Mouse (Mus musculus) lung, embryonic 14.5 days (tissue): ENCODE measurements around the gene Txnrd2. TPM values are rescaled to one million over a fixed set of nuclear protein-coding genes. Genes with fewer than 3 reads are reported as not detected.

ENCODE experiments used
- ATAC-seq: fragments of 200-750 bp; cut with Nextera tagmentation; 2 replicates; pipeline ENCODE4 v1.8.0; 2017; ENCODE audit warnings: mild to moderate bottlenecking, moderate TSS enrichment, moderate library complexity; ENCODE audit not compliant: insufficient read depth
- DNase-seq: peaks from one replicate; pipeline ENCODE4 v3.0.0-alpha.2; 2015
- H3K27ac ChIP-seq: fragments of 300-500 bp; sonication (generic); 2 replicates; pipeline ENCODE4 v1.5.1; 2014; ENCODE audit warnings: low read depth, mild to moderate bottlenecking, moderate library complexity
- H3K27me3 ChIP-seq: fragments of 300-500 bp; sonication (generic); 2 replicates; pipeline ENCODE4 v1.6.1; 2014; ENCODE audit warnings: low read length, control low read depth; ENCODE audit not compliant: insufficient read depth
- H3K36me3 ChIP-seq: fragments of 300-500 bp; sonication (generic); 2 replicates; pipeline ENCODE4 v1.6.1; 2014; ENCODE audit warnings: control low read depth; ENCODE audit not compliant: insufficient read depth
- H3K4me1 ChIP-seq: fragments of 300-500 bp; sonication (generic); 2 replicates; pipeline ENCODE4 v1.6.1; 2014; ENCODE audit warnings: antibody characterized with exemption, control low read depth; ENCODE audit not compliant: insufficient read depth
- H3K4me2 ChIP-seq: fragments of 300-500 bp; sonication (generic); 2 replicates; pipeline ENCODE4 v1.6.1; 2014; ENCODE audit warnings: mild to moderate bottlenecking
- H3K4me3 ChIP-seq: fragments of 300-500 bp; sonication (generic); 2 replicates; pipeline ENCODE4 v1.5.1; 2014; ENCODE audit warnings: low read depth, low read length
- H3K9ac ChIP-seq: fragments of 300-500 bp; sonication (generic); 2 replicates; pipeline ENCODE4 v1.6.1; 2014
- H3K9me3 ChIP-seq: fragments of 300-500 bp; sonication (generic); 2 replicates; pipeline ENCODE4 v1.6.1; 2016; ENCODE audit warnings: low read depth, low read length, control low read depth
- CTCF ChIP-seq: IDR thresholded peaks from 2 replicates; pipeline ENCODE4 v1.5.1; 2016; ENCODE audit warnings: antibody characterized with exemption, low read depth
- WGBS: fragments of 180-500 bp; shearing (Covaris S2); extraction: QIAGEN DNeasy Blood & Tissue Kit; methylation state at CpG from one replicate; pipeline ENCODE4 v1.1.7; 2014; 5-methylcytosine and 5-hydroxymethylcytosine counted together
- polyA plus RNA-seq: library from polyadenylated mRNA; unstranded; fragments of >200 nt; fragmentation: Nextera tagmentation; extraction: Ambion mirVana; gene quantifications from 2 replicates; pipeline ENCODE4 v1.2.1, GENCODE M21; 2014

Gene Txnrd2
- polyA plus RNA-seq, 1 experiment from 2014 or later, result 21.5 TPM

DNA sequence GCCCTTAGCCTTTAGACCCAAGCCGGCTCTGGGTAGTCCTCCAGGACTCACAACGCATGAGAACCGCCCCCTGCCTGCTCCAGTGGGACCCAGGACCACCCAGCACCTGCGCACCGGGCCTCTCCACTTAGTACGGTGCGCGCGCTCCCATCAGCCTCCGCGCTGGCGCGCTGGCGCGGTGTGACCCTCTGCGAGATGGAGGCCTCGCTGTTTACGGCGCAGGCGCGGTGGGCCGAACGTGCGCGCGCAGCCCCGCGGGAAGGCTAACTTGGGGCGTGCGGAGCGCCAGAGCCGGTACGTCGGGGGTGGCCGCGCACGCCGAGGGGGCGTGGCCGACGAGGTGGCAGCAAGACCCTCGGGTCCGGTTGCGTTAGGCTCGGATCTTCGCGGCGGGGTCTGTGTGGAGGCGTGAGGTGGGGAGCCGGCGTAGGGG lies 72.4 kb downstream of the Txnrd2 start, which contains the start of the genes Gnb1l and Rtl10:
TSS of gene Gnb1l (plus strand) at position 156 of the 433 bp plus-strand sequence.
TSS of gene Rtl10 (plus strand) at position 344 of the 433 bp plus-strand sequence.
- ATAC-seq (peak; percentile 97), DNase-seq (peak; percentile 98)
- Histone ChIP-seq H3K4me1 (peaks cover 5% of the 10 kb centered on the region; the same call in 1 of the 2 replicates), H3K9me3 (no peaks in the 10 kb centered on the region), H3K9ac (peak within 1 kb of the TSS; percentile 78), H3K36me3 (peaks cover 26% of the 10 kb centered on the region), H3K4me3 (peak within 1 kb of the TSS; percentile 74), H3K27ac (peak within 1 kb of the TSS; percentile 89), H3K4me2 (peak within 1 kb of the TSS; percentile 77), H3K27me3 (no peaks in the 10 kb centered on the region)
- WGBS, result under 1% methylated on average over 48 of the region's 51 CpGs
- no peak for TF ChIP-seq CTCF

DNA sequence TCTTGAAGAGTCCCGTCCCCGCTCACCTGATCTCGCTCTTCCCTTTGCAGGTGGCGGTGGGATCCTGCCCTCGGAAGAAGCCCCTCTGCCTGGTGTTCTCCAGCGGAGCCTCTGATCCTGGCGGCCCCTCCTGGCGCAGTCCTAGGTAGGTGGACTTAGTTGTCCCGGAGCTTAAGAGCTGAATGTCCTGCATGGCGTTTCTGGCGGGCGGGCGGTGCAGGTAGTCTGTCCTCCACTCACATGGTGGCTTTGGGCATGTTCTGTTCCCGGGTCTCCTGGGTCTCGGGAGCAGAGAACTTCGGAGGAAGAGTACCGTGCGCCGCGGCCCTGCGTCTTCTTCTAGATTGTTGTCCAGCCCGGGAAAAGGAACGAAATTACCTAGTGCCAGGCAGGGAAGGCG lies 72.8 kb downstream of the Txnrd2 start:
- Histone ChIP-seq H3K27ac (peak overlapping the region; percentile 55; the same call in 1 of the 2 replicates), H3K9ac (peak overlapping the region; percentile 78), H3K9me3 (no peaks in the 10 kb centered on the region), H3K4me1 (peaks cover 5% of the 10 kb centered on the region; the same call in 1 of the 2 replicates), H3K4me3 (peak overlapping the region; percentile 74), H3K4me2 (peak overlapping the region; percentile 77), H3K27me3 (no peaks in the 10 kb centered on the region), H3K36me3 (peaks cover 29% of the 10 kb centered on the region)
- no peak for TF ChIP-seq CTCF
- DNase-seq (no peak), ATAC-seq (no peak)
- 0% methylated on average over 24 of the region's 24 CpGs for WGBS

- Histone ChIP-seq H3K4me3 (no peak overlapping the region), H3K27me3 (no peaks in the 10 kb centered on the region), H3K9ac (no peak overlapping the region), H3K9me3 (no peaks in the 10 kb centered on the region), H3K4me2 (no peak overlapping the region), H3K36me3 (peaks cover 29% of the 10 kb centered on the region), H3K4me1 (peaks cover 5% of the 10 kb centered on the region; the same call in 1 of the 2 replicates), H3K27ac (no peak overlapping the region)
- no peak for DNase-seq
- 96% methylated on average over 6 of the region's 6 CpGs for WGBS
- no peak for ATAC-seq
- TF ChIP-seq CTCF, result no peak
Observed at GRCm38 (mm10) chr16:18501531-18501930, 75.3 kb downstream of the Txnrd2 start.

DNA sequence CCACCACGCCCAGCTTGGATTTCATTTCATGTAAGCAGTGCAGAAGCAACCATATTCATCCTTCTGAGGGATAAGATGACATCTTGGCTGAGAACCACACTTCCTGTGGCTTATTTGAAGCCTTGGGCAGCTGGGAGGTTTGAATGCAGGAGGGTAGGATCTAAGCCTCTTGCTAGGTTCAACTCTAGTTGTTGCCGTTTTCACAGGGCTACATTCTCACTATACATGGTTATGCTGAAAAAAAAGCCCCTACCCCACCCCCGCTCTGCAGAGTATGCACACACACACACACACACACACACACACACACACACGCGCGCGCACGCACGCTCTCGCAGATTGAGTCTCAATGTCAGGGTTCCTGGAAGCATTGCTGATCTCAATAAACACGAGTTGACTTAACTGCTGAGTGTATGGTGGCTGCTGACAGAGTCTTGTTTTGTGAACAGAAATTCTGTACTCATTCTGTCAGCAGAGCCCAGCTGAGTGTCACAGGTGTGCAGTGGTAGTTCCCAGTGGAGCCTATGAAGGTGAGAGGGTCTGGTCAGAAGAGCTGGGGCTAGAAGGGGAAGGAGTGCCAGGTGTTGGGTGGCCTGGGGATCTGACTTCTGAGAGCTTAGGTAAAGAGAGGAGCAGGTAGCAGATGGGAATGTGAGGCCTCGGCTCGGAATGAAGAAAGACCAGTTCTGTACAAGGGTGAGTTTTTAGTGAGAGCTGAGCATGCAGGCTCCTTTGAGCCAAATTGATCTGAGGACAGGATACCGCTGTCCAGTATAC lies 77.6 kb downstream of the Txnrd2 start:
- no peaks in the 10 kb centered on the region for H3K27me3 ChIP-seq
- DNase-seq, result peak; percentile 34
- H3K9ac ChIP-seq, result no peak overlapping the region
- H3K27ac ChIP-seq, result peak overlapping the region; percentile 10; the same call in 1 of the 2 replicates
- H3K36me3 ChIP-seq, result peaks cover 29% of the 10 kb centered on the region
- no peak overlapping the region for H3K4me3 ChIP-seq
- no peaks in the 10 kb centered on the region for H3K9me3 ChIP-seq
- no peak for TF ChIP-seq CTCF
- H3K4me2 ChIP-seq, result no peak overlapping the region
- 75% methylated on average over 14 of the region's 14 CpGs for WGBS
- no peaks in the 10 kb centered on the region for H3K4me1 ChIP-seq
- peak; percentile 58; the same call in 1 of the 2 replicates for ATAC-seq

DNA sequence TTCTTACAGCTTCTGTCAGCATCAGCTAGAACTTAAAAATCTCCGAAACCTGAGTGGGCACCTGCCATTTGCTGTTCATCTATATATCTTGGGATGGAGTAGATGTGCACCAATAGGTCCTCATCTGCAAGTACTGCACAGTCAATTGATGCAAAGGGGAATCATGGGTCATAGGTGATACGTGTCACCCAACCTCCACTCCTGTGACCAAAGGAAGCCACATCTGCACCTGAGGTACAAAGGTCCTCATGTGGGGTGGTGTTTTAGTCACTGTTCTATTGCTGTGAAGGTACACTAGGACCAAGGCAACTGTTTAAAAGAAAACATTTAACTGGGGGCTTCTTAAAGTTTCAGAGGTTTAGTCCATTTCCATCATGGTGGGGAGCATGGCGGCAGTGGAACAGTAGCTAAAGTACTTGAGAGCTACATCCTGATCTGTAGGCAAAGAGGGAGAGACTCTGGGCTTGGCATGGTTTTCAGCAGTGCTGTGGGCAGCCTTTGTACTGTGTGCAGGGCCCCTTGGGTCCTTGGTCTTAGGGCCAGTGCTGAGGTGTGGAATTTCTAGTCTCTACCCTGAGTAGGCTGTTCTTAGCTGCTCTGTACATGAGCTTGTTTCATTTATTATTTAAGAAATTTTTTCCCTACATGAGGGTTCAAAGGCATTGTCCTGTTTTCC lies 80.5 kb downstream of the Txnrd2 start:
- Histone ChIP-seq H3K27ac (no peak overlapping the region), H3K4me2 (no peak overlapping the region), H3K9me3 (no peaks in the 10 kb centered on the region), H3K4me3 (no peak overlapping the region), H3K4me1 (no peaks in the 10 kb centered on the region), H3K36me3 (peaks cover 16% of the 10 kb centered on the region), H3K9ac (no peak overlapping the region), H3K27me3 (no peaks in the 10 kb centered on the region)
- TF ChIP-seq CTCF, result no peak
- ATAC-seq (no peak), DNase-seq (no peak)
- 93% methylated on average over 3 of the region's 3 CpGs for WGBS

DNA sequence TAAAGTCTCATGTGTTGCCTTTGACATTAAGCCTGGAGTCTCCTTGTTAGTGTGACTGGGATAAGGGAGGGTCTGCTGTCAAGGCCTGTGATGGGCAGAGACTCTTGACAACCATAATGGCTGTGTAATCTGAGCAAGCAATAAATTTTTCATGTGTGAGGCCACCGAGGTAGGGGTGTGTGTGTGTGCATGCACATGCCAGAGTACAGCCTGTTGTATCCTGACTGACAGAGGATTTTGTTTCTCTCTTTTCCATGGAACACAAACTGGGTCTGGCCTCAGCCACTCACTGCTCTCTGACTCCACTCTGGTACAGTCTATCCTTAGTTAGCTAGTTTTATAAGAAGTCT lies 81.0 kb downstream of the Txnrd2 start:
- ATAC-seq, result no peak
- 30% methylated on average over 1 of the region's 1 CpGs for WGBS
- peaks cover 11% of the 10 kb centered on the region for H3K36me3 ChIP-seq

DNA sequence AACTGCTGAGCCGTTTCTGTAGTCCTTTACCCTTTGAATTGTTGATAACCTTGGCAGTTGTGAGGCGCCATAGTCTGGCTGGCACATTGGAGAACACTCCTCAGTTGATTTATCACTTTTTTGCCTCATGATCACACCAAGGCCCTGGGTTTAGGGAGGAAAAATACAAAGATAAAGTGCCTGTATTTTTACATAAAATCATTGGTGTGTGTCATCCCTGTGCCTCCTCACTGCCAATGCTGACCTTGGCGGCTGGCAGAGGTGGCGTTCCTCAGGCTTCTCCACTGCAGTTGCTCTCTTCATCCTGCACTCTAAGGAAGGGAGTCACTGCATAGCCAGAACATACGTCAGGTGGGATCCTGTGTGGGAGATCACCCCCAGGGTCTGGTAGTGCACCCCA lies 85.6 kb downstream of the Txnrd2 start:
- no peaks in the 10 kb centered on the region for H3K9me3 ChIP-seq
- H3K4me1 ChIP-seq, result peaks cover 8% of the 10 kb centered on the region; the same call in 1 of the 2 replicates
- H3K36me3 ChIP-seq, result no peaks in the 10 kb centered on the region
- TF ChIP-seq CTCF, result no peak
- no peaks in the 10 kb centered on the region for H3K27me3 ChIP-seq
- H3K4me2 ChIP-seq, result no peak overlapping the region
- no peak overlapping the region for H3K4me3 ChIP-seq
- H3K9ac ChIP-seq, result no peak overlapping the region
- no peak for DNase-seq
- ATAC-seq, result no peak
- H3K27ac ChIP-seq, result no peak overlapping the region
- WGBS, result 75% methylated on average over 5 of the region's 5 CpGs

More for the DNA sequence above, 81.0 kb downstream of the Txnrd2 start:
- DNase-seq, result no peak
- H3K4me1 ChIP-seq, result no peaks in the 10 kb centered on the region
- no peak overlapping the region for H3K27ac ChIP-seq
- H3K4me2 ChIP-seq, result no peak overlapping the region
- no peaks in the 10 kb centered on the region for H3K9me3 ChIP-seq
- H3K4me3 ChIP-seq, result no peak overlapping the region
- no peak overlapping the region for H3K9ac ChIP-seq
- no peaks in the 10 kb centered on the region for H3K27me3 ChIP-seq
- TF ChIP-seq CTCF, result no peak
